Comparison of ENCODE assay signal across 9 mouse cellular contexts in the genomic region with DNA sequence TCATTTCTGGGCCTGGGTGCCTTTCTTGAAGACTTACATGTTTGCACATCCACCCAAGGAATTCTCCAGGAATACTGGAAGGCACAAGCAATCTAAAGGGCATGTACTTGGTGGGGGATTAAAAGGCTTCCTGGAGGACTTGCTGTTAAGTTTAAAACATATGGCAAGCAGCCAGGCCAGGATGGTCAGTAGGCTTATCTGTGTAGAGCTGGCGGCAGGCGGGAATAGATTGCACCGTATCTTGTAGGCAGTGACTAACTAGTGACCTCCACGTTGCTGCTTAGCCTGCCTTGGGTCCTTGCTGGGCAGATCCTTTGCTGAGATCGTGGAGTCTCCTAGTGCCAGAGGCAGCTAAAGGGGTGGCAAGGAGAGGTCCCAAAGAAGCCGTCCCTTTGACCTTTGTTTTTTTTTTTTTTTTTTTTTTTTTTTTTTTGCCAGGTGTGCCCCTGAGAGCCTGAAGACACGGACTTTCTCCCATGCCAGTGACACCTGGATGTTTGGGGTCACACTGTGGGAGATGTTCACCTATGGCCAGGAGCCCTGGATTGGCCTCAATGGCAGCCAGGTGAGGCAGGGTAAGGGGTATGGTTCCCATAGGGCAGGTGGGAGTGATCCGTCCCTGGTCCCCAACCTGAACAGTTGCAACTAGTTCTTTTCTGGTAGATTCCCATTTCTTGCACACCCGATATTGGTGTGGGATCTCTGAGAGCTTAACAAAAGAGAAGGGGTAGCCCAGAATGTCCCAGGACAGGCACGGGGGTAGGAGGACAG. TPM values are rescaled to one million over a fixed set of nuclear protein-coding genes. Genes with fewer than 3 reads are reported as not detected.
DNase-seq lines count a peak whose midpoint lies in the region; ATAC-seq and TF ChIP-seq lines count a peak whose summit lies in the region.
"Had no signal": no experiment of that assay in that cellular context is flagged by ENCODE, and none has a peak within 500 bp of the region (broad histone marks: within the 10 kb centered on the region; RNA-seq: fewer than 3 reads in every experiment).

No protein-coding gene starts in this region.

- DNase-seq in heart, postnatal 25 days (ENCODE audit: low spot score), result no peak
- no peak for DNase-seq in ES-E14 (ENCODE audit: low read depth, low spot score)
- DNase-seq in c-Kit-positive CD71-positive TER-119-positive erythroid progenitor cells, embryonic 14.5 days (ENCODE audit: low spot score), result peak; percentile 53
- no peak for DNase-seq in left cerebral cortex, adult 18-20 months (ENCODE audit: low spot score in 2 of 2)

- 48% methylated on average over 10 of the region's 10 CpGs for WGBS in heart, embryonic 14.5 days

- peak overlapping the region; percentile 47; the same call in 1 of the 2 replicates for H3K9ac ChIP-seq in heart, embryonic 14.5 days (ENCODE audit: low read length)
- H3K9ac ChIP-seq in ES-E14 (ENCODE audit: insufficient read depth, low read depth, low read length, poor library complexity, severe bottlenecking), result no peak overlapping the region
- H3K9ac ChIP-seq: kidney, embryonic 15.5 days had no signal

- H3K9me3 ChIP-seq in heart, embryonic 14.5 days (ENCODE audit: control insufficient read depth, low read length), result no peaks in the 10 kb centered on the region
- no peaks in the 10 kb centered on the region for H3K9me3 ChIP-seq in ES-E14 (ENCODE audit: control insufficient read depth, insufficient read depth, low read depth, low read length)
- H3K9me3 ChIP-seq: kidney, embryonic 15.5 days had no signal

- H3K4me2 ChIP-seq in heart, embryonic 14.5 days (ENCODE audit: low read length), result no peak overlapping the region
- H3K4me2 ChIP-seq: kidney, embryonic 15.5 days had no signal

- no peak for ATAC-seq in heart, embryonic 14.5 days (ENCODE audit: insufficient number of reproducible peaks, insufficient read depth, low FRiP score, low read depth)
- peak; percentile 30; the same call in 1 of the 2 replicates for ATAC-seq in megakaryocyte progenitor cell, adult 5-6 weeks (replicated peaks; ENCODE audit: poor library complexity)
- ATAC-seq in granulocyte monocyte progenitor cell, adult 5-6 weeks (replicated peaks; ENCODE audit: poor library complexity, severe bottlenecking), result no peak
- ATAC-seq: hindbrain, embryonic 16.5 days had no signal

- intact Hi-C loops in heart, postnatal 25 days (cut with DNase I), result no loop called here

- in situ Hi-C loops in ES-E14 (cut with MboI; ENCODE audit: low sequenced_read_pairs in 2 of 2, unreplicated experiment in 2 of 2), result no loop called here

- no peak overlapping the region for H3K4me3 ChIP-seq in heart, embryonic 14.5 days (ENCODE audit: control insufficient read depth in 1 of 2, insufficient read depth in 1 of 2, low read depth in 1 of 2, low read length in 2 of 2)
- no peak overlapping the region for H3K4me3 ChIP-seq in ES-E14 (ENCODE audit: insufficient read depth in 1 of 2, low read depth in 1 of 2, low read length in 2 of 2, poor library complexity in 1 of 2, severe bottlenecking in 1 of 2)
- H3K4me3 ChIP-seq: kidney, embryonic 15.5 days had no signal

- H3K27me3 ChIP-seq in heart, embryonic 14.5 days (ENCODE audit: control insufficient read depth, insufficient read depth, low read length), result no peaks in the 10 kb centered on the region
- H3K27me3 ChIP-seq: kidney, embryonic 15.5 days had no signal

- H3K4me1 ChIP-seq in heart, embryonic 14.5 days (ENCODE audit: control insufficient read depth in 2 of 2, insufficient read depth in 2 of 2, low read length in 2 of 2), result peaks cover 53 to 55% of the 10 kb centered on the region in 2 experiments
- peaks cover 10 to 40% of the 10 kb centered on the region in 2 experiments; a peak in 3 of 4 replicates for H3K4me1 ChIP-seq in ES-E14 (ENCODE audit: control insufficient read depth in 2 of 2, insufficient read depth in 2 of 2, low read length in 2 of 2, poor library complexity in 1 of 2)

- peaks cover 43% of the 10 kb centered on the region for H3K36me3 ChIP-seq in heart, embryonic 14.5 days (ENCODE audit: control insufficient read depth, insufficient read depth, low read length)
- H3K36me3 ChIP-seq in ES-E14 (ENCODE audit: control insufficient read depth, insufficient read depth, low read length, poor library complexity, severe bottlenecking), result peaks cover 55% of the 10 kb centered on the region

- no peak overlapping the region for H3K27ac ChIP-seq in heart, embryonic 14.5 days (replicated peaks in 1 of 2; ENCODE audit: control insufficient read depth in 1 of 2, insufficient read depth in 1 of 2, low read depth in 2 of 2, low read length in 2 of 2)
- H3K27ac ChIP-seq in ES-E14 (ENCODE audit: insufficient read depth, low read depth, low read length, poor library complexity, severe bottlenecking), result no peak overlapping the region
- H3K27ac ChIP-seq: kidney, embryonic 15.5 days had no signal

TF ChIP-seq in ES-E14, 5 proteins besides CTCF, POLR2A, EP300 and RAD21:
- TF ChIP-seq MAFK (IDR thresholded peaks at IDR 0.05; ENCODE audit: insufficient read depth, low read depth, low read length) (no peak), HCFC1 (IDR thresholded peaks at IDR 0.05; ENCODE audit: borderline replicate concordance, insufficient read depth, low read length) (no peak), ZNF384 (IDR thresholded peaks at IDR 0.05; ENCODE audit: low read depth, low read length) (peak; percentile 25; the same call in 1 of the 2 replicates), ZC3H11A (IDR thresholded peaks at IDR 0.05; ENCODE audit: borderline replicate concordance, low read depth, low read length) (no peak), CHD2 (IDR thresholded peaks at IDR 0.05; ENCODE audit: low read depth, low read length) (no peak)

RNA-seq across cellular contexts. Expression of a gene that starts 26.9 kb away (rescaled TPM):
- polyA plus RNA-seq in heart, embryonic 14.5 days (2014; fragmentation: Nextera tagmentation; extraction: Ambion mirVana), result 6.7 and 7.3 TPM in 2 replicates
- 10 to 100 TPM; 20.9 to 24.7 TPM for total RNA-seq in heart, postnatal 25 days (2021)
- total RNA-seq in ES-E14 (2012; rRNA removed), result 47.1 and 63.7 TPM in 2 replicates
- 5.9 and 6.9 TPM in 2 replicates for total RNA-seq in megakaryocyte progenitor cell, adult 5-6 weeks (2015)
- 8.0 and 15.5 TPM in 2 replicates for total RNA-seq in megakaryocyte progenitor cell, adult 5-6 weeks (2017)
- total RNA-seq in left cerebral cortex, adult 18-20 months (2021), result 100 to 1,000 TPM; 245 to 253 TPM
- 11.0 and 12.9 TPM in 2 replicates for total RNA-seq in granulocyte monocyte progenitor cell, adult 5-6 weeks (2014; fragmentation: Nextera tagmentation)
- total RNA-seq in granulocyte monocyte progenitor cell, adult 5-6 weeks (2017), result 8.8 and 14.8 TPM in 2 replicates
